ENCODE assay signal across 10 mouse cellular contexts in genomic region chr2:6257146-6257545, GRCm38 (mm10). TPM values are rescaled to one million over a fixed set of nuclear protein-coding genes. Genes with fewer than 3 reads are reported as not detected.
DNase-seq lines count a peak whose midpoint lies in the region; ATAC-seq lines count a peak whose summit lies in the region.
"Had no signal": no experiment of that assay in that cellular context is flagged by ENCODE, and none has a peak within 500 bp of the region (broad histone marks: within the 10 kb centered on the region; RNA-seq: fewer than 3 reads in every experiment).

No protein-coding gene starts in this region.

- DNase-seq in lung, postnatal 25 days (ENCODE audit: low spot score) = no peak
- DNase-seq in frontal cortex, postnatal 36 days (ENCODE audit: low spot score in 2 of 2) = peak; percentile 67 to 88
- peak; percentile 69 to 81 for DNase-seq in left cerebral cortex, adult 18-20 months (ENCODE audit: low spot score in 2 of 2)
- peak; percentile 72 to 85 for DNase-seq in right cerebral cortex, postnatal 36 days (ENCODE audit: low spot score in 2 of 2)
- no peak for DNase-seq in natural killer cell, adult 2 months (ENCODE audit: low spot score in 2 of 2)
- DNase-seq in urinary bladder, postnatal 14 days (ENCODE audit: low spot score) = no peak
- DNase-seq: adrenal gland, adult 2 months had no signal

- H3K9me3 ChIP-seq in lung, embryonic 16.5 days (ENCODE audit: control insufficient read depth, low read length) = no peaks in the 10 kb centered on the region
- H3K9me3 ChIP-seq: stomach, embryonic 15.5 days had no signal

- no peak overlapping the region for H3K4me2 ChIP-seq in lung, embryonic 16.5 days (ENCODE audit: low read depth, low read length)
- H3K4me2 ChIP-seq: stomach, embryonic 15.5 days had no signal

- H3K9ac ChIP-seq in lung, embryonic 16.5 days (ENCODE audit: low read length) = no peak overlapping the region
- H3K9ac ChIP-seq: liver, embryonic 14.5 days; stomach, embryonic 15.5 days had no signal

- no peaks in the 10 kb centered on the region for H3K27me3 ChIP-seq in lung, embryonic 16.5 days (ENCODE audit: control insufficient read depth, insufficient read depth, low read depth, low read length)
- H3K27me3 ChIP-seq: stomach, embryonic 15.5 days had no signal

- no peak overlapping the region for H3K4me3 ChIP-seq in lung, embryonic 16.5 days (ENCODE audit: low read length)
- H3K4me3 ChIP-seq: stomach, embryonic 15.5 days had no signal

- no peaks in the 10 kb centered on the region for H3K36me3 ChIP-seq in lung, embryonic 16.5 days (ENCODE audit: control insufficient read depth, insufficient read depth, low read length)
- H3K36me3 ChIP-seq: stomach, embryonic 15.5 days had no signal

- H3K27ac ChIP-seq in lung, embryonic 16.5 days (ENCODE audit: low read length) = peak overlapping the region; percentile 93
- H3K27ac ChIP-seq: liver, embryonic 14.5 days had no signal

- 77% methylated on average over 2 of the region's 2 CpGs for WGBS in lung, embryonic 16.5 days

- no peak for ATAC-seq in lung, embryonic 16.5 days (ENCODE audit: low read depth)

- peaks cover 9% of the 10 kb centered on the region for H3K4me1 ChIP-seq in lung, embryonic 16.5 days (replicated peaks; ENCODE audit: control insufficient read depth, insufficient read depth, low read length)

RNA-seq across cellular contexts. Expression of gene Echdc3, which starts 44.3 kb away (rescaled TPM):
- 11.1 and 15.3 TPM in 2 replicates for polyA plus RNA-seq in lung, embryonic 16.5 days (2015; fragmentation: Nextera tagmentation; extraction: Ambion mirVana)
- total RNA-seq in left cerebral cortex, adult 18-20 months (2021) = 1 to 10 TPM in 1 of 2 experiments, under 1 TPM in 1; 0.77 to 1.1 TPM

Comparison
In these comparisons a context has a peak if more than half of its experiments do, and no peak if none do; other contexts are left out.
1. DNase-seq: peak in frontal cortex, postnatal 36 days (2 of 2), left cerebral cortex, adult 18-20 months (2 of 2) and right cerebral cortex, postnatal 36 days (2 of 2); none in lung, postnatal 25 days (single experiment), natural killer cell, adult 2 months (0 of 2) and urinary bladder, postnatal 14 days (single experiment).